Mouse (Mus musculus) right cerebral cortex, postnatal 36 days (tissue): ENCODE measurements at regions not wholly inside any gene's neighbourhood (a gene's known extent, or its start where the extent isn't known, plus 50 kb on each side); places are given as distances from the start of the nearest gene placed in this dataset.

Source experiments
- DNase-seq, 2 experiments: peaks; one replicate each; pipeline ENCODE4 v3.0.0; 2022; ENCODE audit warnings: low spot score in 2 of 2, mixed read lengths in 1 of 2

DNA sequence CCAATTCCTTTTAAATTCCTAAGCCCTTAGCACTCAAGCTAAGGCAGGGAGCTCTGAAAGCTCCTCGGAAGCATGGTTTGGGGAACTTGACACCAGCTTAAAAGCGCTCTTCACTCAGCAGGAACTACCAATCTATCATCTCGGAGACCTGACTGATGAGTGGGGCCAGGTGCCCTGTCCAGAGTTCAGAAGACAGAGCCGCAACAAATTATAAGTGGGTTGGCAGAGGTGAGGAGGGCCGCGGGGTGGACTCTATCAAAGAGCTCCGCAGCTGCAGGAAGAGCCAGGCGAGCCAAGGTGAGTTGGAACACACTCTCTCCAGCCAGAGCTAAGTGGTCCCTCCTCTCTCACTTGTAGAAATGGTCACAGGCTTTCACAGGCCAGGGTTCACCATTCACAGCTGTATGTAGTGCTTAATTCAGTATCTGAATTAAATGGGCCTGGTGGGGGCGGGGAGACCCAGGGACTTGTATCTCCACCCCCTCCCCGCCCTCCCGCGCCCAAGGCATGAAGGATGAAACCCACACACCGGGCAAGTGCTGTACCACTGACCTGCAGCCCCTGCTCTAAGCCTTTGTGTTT lies 180.8 kb downstream of the Stim2 start:
- DNase-seq: no peak

DNA sequence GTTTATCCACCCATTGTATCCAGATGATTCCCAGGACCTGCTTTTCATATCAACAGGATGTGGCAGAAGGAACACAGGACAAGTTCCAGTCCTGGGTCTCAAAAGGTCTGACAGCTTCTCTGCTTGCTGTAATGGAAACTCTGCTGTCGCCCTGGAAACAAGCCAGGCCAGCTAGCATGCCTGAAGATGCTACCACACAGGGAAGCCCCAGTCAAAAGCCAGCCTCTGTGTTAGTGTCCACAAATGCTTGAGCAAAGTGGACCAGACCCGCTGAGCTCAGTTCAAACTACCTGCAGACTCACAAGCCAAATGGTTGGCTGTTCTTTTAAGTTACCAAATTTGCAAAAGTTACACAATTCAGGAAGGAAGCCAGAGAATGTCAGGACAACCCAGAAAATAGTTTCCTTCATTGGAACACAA lies 181.9 kb downstream of the Stim2 start:
- DNase-seq: no peak

DNA sequence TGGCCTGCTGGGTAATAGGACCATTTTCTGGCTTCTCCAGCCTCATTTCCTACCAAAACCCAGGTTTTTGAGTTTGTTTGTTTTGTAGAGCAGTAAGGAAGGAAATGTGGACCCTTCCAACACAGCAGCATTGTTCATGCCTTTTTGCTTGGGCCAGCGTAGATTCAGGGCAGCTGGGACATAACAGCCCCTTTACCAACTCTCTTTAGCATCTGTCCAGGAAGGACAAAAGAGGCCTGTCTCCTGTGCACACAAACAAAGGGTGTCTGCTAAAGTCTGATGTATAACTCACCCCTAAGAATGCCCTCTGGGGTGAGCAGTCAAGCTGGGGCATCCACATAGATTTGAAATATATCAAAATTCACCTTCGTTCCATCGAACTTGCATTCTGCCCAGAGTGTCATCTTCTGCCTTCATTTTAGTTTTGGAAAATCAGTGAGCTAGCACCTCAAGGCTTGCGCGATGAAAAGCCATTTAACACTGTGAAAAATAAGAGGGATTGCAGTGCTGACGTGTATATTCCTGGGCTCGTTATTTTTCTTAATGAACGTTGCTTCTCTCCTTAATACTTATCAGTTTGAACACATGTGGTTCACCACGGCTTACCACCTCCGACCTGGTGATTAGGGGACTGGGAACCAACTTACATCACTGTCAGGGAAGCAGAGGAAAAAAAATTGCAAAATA lies 182.5 kb downstream of the Stim2 start:
- no peak for DNase-seq

DNA sequence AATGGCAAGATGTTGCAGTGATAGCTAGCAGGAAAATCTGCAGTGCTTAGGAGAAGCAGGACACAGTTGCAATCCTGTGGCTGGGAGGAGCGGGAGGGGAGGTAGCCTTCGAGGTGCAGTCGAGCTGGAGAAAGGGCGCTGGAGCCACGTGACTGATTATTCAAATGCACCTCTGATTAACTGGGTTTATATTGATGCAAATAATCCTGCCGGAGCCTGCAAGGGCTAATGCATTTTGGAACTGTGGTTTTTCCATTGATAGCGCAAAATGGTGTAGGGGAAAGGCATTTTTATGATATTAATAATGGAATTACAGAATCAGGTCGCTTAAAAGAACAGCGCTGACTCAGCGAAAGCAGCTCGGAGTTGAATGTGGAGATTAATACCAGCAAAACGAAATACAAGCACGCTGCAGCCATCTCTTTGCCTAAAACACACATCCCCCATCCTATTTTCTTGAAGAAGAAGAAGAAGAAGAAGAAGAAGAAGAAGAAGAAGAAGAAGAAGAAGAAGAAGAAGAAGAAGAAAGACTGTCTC lies 183.1 kb downstream of the Stim2 start:
- no peak for DNase-seq

DNA sequence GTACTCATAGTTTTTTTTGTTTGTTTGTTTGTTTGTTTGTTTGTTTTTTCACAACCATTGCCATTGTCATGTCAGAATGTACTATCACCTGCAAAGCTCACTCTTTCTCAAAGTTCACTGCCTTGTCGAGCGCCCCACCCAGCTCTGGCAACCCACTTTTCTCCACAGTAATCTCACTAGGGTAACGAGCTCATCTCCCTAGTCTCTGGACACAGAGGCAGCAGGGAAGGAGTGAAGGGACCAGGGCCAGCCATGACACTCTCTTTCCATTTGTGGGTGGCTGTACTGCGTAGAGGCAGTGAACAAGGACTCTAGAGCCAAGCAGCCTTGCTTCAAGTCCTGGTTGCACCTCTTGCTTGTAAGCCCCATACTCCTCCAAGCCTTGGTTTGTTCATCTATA lies 184.5 kb downstream of the Stim2 start:
- DNase-seq: no peak

DNA sequence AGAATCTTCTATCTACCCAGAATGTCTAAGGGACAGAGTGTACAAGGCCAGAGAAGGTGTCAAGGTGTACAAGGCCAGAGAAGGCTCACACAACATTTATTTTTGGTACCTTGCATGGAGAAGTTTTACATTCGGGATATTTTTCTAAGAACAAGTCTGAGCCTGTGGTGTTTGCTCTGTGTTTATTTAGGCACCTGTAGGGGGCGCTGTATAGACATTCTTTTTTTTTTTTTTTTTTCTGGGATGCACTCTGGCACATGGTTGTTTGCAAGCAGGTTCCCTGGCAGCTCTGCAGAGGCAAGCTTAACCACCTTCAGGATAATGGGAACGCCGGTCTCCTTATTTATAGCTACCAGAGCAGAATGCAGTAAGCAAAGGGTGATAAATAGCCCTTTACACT lies 187.4 kb downstream of the Stim2 start:
- no peak for DNase-seq

DNA sequence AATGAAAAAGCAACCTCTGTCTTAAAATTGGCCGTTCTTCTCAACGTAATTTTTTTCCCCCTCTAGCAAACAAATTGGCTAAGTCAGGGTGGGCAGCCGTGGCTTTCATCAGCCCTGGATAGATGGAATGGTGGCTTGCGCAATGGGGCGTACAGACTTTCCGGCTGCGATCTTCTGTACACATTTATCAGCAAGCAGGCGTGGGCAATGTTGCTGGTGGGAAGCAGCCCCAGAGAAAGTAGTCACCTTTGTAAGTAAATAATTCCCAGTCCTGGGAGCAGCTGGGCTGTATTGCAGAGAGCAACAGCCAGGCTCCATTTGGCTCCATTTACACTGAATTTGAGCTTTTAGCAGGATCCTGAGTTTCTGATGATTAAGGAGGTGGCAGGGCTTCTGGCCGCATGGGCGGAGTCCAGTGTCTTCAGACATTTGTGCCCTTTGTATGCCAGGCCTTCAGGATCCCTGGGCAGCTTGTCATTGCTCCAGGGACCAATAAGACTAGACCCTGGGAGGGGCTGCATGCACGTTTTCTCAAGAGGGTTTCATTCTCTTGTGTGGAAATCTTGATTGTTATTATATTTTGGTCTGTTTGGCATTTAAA lies 187.9 kb downstream of the Stim2 start:
- no peak for DNase-seq

DNA sequence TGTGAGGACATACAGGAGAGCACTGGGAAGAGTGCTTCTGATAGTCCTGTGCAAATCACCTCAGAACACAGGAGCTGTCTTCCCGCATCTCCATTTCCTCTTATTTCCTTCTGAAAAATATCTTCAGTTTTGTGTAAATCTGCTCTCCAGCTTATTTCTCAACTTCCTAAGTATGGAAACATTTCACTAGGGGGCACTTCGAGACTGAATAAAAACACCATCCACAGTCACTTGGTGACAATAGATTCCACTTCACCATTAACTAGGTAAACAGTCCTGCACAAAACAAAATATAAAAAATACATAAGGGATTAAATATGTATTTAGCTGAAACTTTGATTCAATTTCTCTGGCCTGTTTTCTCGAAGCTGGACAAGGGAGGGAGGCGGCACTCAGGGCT lies 193.4 kb downstream of the Stim2 start:
- no peak for DNase-seq

DNA sequence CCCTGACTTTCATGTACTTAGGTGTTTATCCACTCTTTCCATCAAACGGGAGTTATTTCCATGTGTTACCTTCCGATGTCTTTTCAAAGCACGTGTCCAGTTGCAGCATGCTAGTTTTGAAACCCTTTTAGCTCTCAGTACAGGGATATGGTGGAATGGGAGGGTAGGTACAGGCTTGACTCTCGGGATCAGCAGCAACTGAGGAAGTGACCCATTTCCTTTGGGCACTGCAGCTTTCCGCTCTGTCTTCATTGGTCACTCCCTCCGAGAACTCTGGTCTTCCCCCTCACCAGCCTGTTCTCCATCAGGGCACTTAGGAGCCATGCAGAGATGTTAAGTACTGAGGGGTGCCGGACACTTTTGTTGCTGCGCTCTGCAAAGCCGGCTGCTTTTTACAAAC lies 196.5 kb downstream of the Stim2 start:
- DNase-seq: no peak

DNA sequence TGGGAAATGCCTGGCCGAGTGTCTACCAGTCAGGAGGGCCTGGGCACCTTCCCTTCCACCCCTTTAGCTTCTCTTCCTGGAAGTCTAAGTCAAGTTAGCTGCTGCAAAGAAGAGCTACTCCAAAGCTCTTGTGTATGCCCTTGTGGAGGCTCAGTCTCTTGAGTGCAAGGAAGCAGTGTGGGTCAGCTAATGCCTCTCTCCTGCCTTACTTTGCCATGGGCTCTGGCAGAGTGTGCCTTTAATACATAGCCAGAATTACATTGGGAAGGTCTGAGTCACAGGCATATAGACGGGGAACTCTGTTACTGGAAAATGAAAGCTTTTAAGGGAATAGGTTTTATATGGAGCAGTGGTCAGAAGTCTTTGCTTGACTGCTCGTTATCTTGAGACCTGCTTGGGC lies 201.7 kb downstream of the Stim2 start:
- DNase-seq: no peak

DNA sequence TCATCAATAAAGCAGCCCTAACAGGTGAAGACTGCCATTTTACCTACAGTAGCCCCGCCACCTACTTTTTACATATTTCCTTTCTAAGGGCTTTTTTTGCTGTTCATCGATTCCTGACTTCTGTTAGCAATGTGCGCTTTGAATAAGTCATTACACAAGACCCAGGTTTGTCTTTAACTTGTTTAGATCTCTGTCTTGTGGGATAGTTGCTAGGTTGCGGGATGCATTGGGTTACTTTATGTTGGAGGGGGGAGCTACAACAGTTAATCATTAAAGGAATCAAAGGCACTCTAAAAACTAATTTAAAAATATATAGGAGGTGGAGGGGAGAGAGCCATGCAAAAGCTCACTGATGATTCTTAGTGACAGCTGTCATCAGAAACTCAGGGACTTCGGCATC lies 202.3 kb downstream of the Stim2 start:
- no peak for DNase-seq

DNA sequence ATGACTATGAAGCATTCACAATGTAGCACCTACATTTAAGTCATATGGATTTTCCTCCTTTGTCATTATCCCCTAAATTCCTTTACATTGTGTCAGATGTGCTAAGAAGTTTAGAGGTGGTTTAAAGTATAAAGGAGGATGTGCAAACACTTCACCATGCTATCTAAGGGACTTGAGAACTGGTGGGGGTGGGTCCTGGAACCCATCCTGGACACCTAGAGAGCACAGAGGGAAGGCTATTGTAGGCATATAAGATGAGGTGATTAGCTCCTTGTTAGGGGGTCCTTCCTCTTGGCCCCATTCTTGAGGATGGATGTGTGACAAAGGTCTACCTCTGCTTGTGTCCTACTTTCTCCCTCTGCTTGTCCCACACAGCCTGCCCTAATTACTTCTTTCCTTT lies 213.2 kb downstream of the Stim2 start:
- no peak for DNase-seq

DNA sequence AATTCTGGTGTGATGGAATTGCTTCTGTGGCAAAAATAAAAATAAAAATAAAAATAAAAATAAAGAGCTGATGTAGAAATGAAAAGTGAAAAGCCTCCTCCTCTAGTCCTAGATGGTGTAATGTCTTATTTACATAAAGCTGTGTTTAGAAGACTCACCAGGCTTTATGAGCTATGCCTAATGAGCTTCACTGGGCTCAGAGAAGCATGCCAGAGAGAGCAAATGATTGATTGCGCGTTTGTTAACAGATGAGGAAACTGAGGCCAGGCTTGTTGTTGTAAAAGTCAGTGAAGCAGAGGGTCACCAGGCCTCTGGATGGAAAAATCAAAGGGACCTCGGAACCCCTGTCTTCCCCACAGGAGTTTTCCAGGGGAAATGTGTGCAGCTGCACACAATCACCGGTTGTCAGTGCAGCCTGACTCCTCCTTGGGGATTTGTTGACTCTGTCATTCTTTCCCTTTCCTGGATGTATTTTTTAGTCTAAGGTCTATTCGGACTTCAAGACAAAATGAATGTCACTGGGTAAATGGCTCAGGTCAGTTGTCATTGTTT lies 213.8 kb downstream of the Stim2 start:
- DNase-seq: no peak

DNA sequence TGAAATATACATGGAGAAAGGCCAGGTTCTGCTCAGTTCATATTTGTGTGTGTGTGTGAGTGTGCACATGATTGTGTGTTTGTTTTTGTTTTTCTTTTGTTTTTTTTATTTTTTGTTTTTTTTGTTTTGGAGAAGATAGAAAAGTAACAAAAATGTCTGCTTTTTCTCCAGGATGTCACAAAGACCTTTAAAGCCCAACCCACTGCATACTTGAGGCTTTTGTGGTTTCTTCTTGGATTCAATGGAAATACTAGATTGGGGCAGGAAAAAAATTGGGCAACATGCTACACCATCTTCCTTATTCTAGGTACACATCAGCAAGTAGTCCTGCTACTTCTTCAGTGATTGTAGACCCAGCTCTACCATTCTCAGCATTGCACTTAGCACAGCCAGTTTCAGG lies 226.7 kb downstream of the Stim2 start:
- no peak for DNase-seq

DNA sequence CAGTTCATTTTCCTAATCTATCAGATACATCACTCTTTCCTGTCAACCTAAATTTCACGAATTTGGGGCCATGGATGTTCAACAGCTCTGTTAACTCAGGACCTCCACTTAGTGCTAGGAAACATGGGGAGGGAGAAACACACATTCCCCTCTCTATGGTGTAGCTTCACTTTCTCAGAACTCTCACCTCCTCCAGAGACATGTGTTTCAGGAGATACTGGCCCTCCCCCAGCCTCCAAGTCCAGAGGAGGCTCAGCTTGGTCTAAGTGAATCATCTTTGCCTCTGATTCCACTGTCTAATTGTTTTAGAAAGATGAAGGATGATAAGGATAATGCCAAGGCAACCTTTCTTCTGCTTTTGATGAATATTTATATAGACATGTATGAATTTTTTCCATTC lies 236.3 kb downstream of the Stim2 start:
- peak in 1 of 2 experiments; percentile 52 for DNase-seq

DNA sequence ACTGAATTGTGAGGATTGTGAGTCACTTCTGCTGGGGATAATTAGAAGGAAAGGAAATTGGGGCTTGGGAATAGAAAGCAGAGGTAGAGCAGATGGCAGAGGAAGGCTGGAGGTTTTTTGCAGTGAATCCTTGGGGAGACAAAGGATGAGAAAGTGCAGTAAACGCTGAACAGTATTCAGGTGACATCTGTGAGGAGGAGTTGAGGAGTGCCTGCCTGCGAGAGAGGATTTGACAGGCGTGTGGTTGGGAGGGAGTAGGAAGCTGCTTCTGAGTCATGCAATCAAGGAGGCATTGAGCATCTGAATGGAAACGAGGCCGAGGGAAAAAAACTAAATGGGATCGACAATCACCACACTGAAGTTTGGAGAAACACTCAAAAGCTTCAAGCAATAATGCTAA lies 236.9 kb downstream of the Stim2 start:
- DNase-seq: peak; percentile 70 to 84

DNA sequence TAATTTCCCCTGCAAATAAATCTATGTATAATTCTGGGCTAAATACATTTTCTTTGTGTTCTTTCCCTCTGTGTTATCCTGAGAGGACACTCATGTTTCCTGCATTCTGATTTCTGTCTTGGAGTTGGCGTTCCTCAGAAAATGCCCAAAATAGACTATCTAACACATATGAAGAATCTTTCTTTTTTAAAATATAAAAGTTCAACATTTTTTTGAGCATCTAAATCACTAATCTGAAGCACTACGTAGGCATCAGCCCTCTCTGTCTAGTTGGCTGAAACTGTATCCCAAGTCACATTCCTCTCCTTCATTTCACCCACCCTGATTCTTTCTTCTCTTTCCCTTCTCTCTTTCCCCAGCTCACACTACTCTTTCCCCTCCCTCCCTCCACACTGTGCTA lies 238.9 kb downstream of the Stim2 start:
- DNase-seq: no peak

DNA sequence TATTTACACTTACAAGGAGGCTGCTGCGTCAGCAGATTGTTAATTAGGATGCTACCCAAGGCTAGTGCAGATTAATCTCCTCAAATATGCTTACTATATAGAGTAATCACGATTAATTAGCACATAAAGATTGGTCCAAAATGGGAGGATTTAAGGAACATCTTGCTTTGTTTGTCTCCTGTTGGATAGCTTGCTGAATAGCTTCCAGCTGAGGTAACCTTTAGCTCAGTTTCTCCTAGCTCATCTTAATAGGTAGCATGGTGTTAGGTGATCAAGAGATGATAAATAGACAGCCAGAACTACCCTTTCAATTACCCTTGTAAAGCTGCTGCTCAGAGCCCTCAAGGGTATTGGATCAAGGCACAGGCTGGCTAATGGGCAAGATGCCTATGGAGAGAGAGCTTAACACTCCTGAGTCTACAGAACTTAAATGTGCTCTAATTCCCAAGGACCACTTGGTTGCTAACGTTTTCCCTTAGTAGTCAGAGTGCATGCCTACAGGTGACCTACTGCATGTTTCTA lies 240.4 kb downstream of the Stim2 start:
- no peak for DNase-seq

DNA sequence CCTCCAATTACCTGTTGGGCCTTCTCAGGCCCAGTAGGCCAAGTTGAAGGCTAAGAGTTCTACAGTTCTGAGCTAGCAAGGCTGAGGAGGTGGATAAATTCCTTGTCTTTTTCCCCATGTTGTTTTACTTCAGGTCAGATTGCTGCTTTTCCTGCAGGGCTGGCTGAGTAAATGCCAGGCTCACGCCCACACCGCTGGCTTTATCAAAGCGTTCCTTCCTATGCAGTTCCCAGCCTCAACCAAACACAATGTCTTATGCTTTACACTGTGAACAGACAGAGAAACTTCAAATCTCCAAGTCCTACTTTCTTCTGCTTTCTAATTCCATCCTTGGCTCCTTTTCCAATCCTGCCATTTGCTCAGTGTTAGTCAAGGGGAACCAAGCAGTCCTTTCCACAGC lies 241.3 kb downstream of the Stim2 start:
- DNase-seq: peak; percentile 58 to 69

DNA sequence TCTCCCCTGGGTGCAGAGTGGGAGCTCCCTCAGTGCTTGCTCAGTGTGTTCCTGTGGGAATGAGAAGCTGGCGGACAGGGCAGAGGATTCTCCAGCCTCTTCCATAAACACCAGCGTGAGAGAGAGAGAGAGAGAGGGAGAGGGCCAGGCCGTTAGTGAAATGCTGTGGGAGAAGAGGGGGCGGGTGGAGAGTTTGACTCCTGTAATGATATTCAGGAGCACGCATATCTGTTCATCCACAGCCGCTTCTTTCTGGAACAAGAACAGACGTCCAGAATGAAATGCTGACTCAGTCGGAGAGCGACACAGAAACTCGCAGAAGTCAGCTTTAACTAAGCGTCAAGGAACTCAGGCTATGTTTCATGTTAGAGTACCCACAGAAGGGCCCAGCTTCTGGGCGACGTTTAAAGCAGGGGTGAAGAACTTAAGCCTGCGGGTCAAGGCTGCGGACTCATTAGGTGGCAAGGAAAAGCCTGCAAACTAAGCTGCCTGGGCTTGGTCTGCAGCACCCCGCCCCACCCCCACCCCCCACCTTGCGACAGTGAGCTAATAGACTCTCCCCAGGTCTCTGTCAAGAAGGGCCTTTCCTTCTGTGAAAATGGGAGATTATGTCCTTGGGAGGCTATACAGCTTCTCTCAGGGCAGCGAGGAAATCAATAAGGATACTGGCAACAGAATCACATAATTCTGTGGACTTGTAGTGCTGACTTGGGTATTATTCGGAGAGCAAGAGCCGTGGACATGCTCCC lies 243.0 kb downstream of the Stim2 start:
- peak; percentile 16 to 55 for DNase-seq

DNA sequence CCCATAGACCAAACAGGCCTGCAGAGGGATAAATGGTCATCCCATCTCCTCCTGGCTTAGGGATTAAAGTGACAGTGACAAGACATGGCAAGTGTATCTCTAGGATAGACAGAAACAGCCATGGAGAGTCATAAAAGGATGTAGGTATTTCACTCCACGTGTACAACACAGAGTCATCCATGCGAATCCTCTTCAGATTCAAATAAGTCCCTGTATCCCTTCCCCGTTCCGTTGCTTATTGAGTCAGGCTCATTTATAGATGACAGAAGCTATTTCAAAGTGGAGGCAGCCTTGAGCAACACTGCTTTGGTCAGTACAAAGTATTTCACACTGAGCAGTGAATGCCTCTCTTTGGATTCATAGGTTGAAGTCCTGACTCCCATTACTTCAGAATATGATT lies 243.8 kb downstream of the Stim2 start:
- no peak for DNase-seq

DNA sequence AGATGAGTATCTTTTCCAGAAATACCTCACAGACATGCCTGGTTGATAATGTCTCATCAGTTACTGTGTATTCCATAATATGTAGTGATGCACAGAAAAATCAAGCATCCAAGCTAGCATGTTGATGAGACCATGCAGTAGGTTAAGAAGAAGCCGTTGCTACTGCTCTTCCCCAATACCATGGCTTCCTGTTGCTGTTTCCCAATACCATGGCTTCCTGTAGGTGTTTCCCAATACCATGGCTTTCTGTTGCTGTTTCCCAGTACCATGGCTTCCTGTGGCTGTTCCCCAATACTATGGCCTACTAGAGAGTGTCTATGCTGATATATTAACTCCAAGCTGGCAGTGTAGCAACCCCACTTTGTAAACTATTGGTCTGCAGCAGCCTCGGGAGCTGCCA lies 253.7 kb downstream of the Stim2 start:
- DNase-seq: no peak
